Mouse (Mus musculus) thymus, adult 2 months (tissue): ENCODE measurements at regions not wholly inside any gene's neighbourhood (a gene's known extent, or its start where the extent isn't known, plus 50 kb on each side); places are given as distances from the start of the nearest gene placed in this dataset.

Experiments used
- CTCF ChIP-seq: fragments of 200-500 bp; IDR thresholded peaks from 2 replicates; pipeline ENCODE4 v1.5.1; 2012; ENCODE audit warnings: mild to moderate bottlenecking, control low read depth, low read length, moderate library complexity, borderline replicate concordance; ENCODE audit not compliant: control insufficient read depth, poor library complexity, insufficient read depth; ENCODE audit errors: extremely low read depth
- POLR2A ChIP-seq: fragments of 200-500 bp; IDR thresholded peaks from 2 replicates; pipeline ENCODE4 v1.6.1; 2012; ENCODE audit warnings: mild to moderate bottlenecking, low read length, control low read depth, moderate library complexity; ENCODE audit not compliant: control insufficient read depth, poor library complexity, insufficient read depth; ENCODE audit errors: extremely low read depth

DNA sequence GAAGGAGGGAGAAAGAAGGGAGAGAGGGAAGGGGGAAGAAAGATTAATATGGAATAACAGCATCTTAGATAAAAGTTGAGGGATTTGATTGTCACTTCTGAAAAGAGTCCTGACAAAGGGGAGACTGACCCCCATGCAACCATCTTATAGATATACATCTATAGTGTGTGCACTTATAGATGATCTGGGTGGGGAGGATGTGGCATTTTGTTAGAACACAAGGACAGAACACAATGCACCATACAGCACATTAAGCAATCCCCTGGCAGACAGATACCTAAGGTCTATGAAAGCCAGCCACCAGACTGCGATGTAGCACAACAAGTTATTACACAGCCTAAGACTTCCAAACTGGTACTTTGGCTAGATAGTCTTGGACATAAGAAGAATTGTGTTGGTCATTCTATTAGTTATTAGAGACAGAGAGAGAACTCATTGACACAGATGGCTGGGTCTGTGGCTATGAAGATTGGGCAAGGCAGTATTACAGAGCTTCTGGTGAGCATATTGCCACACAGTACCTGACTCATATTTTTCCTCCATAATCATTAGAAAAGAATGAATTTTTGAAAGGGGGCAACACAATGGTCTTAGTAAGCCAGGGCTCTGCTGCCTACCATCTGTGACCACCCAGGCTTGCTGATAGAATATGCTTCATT, 126.3 kb upstream of the Itgb1 start:
- no peak for TF ChIP-seq CTCF
- no peak for TF ChIP-seq POLR2A
